Mouse (Mus musculus) liver (tissue): Measurements from ENCODE around the gene Pdhx.

ENCODE experiments used
- DNase-seq: peaks from one replicate; pipeline ENCODE4 v3.0.0-alpha.2; 2020; ENCODE audit warnings: mixed read lengths

The Pdhx gene

GRCm38 (mm10) chr2:103058266-103058665, 15.0 kb downstream of the Pdhx start:
- DNase-seq, result no peak

GRCm38 (mm10) chr2:103055820-103056219, 17.5 kb downstream of the Pdhx start:
- no peak for DNase-seq

GRCm38 (mm10) chr2:103051937-103052893, 21.1 kb downstream of the Pdhx start:
- no peak for DNase-seq

GRCm38 (mm10) chr2:103045286-103045685, 28.0 kb downstream of the Pdhx start:
- DNase-seq, result no peak

- DNase-seq, result no peak
These were observed 32.4 kb downstream of the Pdhx start for GRCm38 (mm10) chr2:103040896-103041295.

GRCm38 (mm10) chr2:103037831-103038230, 35.5 kb downstream of the Pdhx start:
- DNase-seq, result no peak

- no peak for DNase-seq
These were observed 50.6 kb downstream of the Pdhx start for GRCm38 (mm10) chr2:103022728-103023127.

GRCm38 (mm10) chr2:103020191-103020987, 52.9 kb downstream of the Pdhx start:
- DNase-seq, result no peak

- DNase-seq, result no peak
These were observed 54.4 kb downstream of the Pdhx start for GRCm38 (mm10) chr2:103018817-103019494.

GRCm38 (mm10) chr2:103017391-103017824, 55.9 kb downstream of the Pdhx start:
- DNase-seq, result peak; percentile 32

- DNase-seq, result no peak
These were observed 57.2 kb downstream of the Pdhx start for GRCm38 (mm10) chr2:103016089-103016488.

GRCm38 (mm10) chr2:103012782-103013575, 60.3 kb downstream of the Pdhx start:
- no peak for DNase-seq

GRCm38 (mm10) chr2:103008221-103008620, 65.1 kb downstream of the Pdhx start:
- DNase-seq, result no peak

GRCm38 (mm10) chr2:103004599-103004998, 68.7 kb downstream of the Pdhx start:
- no peak for DNase-seq

- no peak for DNase-seq
These were observed 74.1 kb downstream of the Pdhx start for GRCm38 (mm10) chr2:102999153-102999575.

- DNase-seq, result no peak
These were observed 75.0 kb downstream of the Pdhx start for GRCm38 (mm10) chr2:102998356-102998755.

- no peak for DNase-seq
These were observed 75.4 kb downstream of the Pdhx start for GRCm38 (mm10) chr2:102997874-102998273.

- no peak for DNase-seq
These were observed 79.3 kb downstream of the Pdhx start for GRCm38 (mm10) chr2:102993841-102994607.

GRCm38 (mm10) chr2:102992405-102992804, 80.9 kb downstream of the Pdhx start:
- DNase-seq, result no peak

GRCm38 (mm10) chr2:102990301-102990702, 83.0 kb downstream of the Pdhx start:
- no peak for DNase-seq

- DNase-seq, result no peak
These were observed 83.9 kb downstream of the Pdhx start for GRCm38 (mm10) chr2:102989446-102989845.

GRCm38 (mm10) chr2:102987708-102988010, 85.7 kb downstream of the Pdhx start:
- DNase-seq, result no peak
